Mouse (Mus musculus): Measurements from ENCODE around the gene Gfi1. TPM values are rescaled to one million over a fixed set of nuclear protein-coding genes. Genes with fewer than 3 reads are reported as not detected.

Gene Gfi1
- total and polyA plus RNA-seq, 3 experiments: 0.99 to 1.5 (median 1.4) TPM

DNA sequence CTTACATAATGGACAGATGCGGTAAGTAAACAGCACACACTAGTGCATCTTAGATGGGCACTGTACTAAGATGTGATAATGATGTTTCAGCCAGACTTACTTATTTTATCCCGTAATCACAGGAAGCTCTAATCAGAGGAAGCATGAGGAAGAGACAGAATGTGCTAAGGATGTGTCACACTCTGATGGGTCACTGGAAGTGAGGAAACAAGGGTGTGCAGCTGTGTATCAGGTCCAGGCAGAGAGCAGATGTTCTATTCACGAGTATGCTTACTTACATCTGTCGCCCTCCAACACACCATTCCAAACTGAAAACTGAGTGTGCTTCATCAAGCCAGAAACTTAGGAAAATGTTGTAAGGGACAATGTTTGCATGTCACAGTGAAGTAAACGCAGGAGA, 46.2 kb upstream of the Gfi1 start:
- in situ Hi-C loops (cut with MboI; ENCODE audit: low pct_ligation_motif_present, low pct_unique_long_range_greater_than_20kb, low sequenced_read_pairs): no loop called here
- DNase-seq (ENCODE audit: extremely low read depth): no peak
- Histone ChIP-seq H3K4me3 (replicated peaks in 1 of 3; ENCODE audit: low read depth in 2 of 3, low read length in 2 of 3, poor library complexity in 1 of 3) (no peak overlapping the region), H3K79me2 (replicated peaks; ENCODE audit: control insufficient read depth, extremely low read depth, insufficient read depth, poor library complexity, severe bottlenecking) (no peaks in the 10 kb centered on the region), H3K27ac (ENCODE audit: insufficient read depth, low read depth) (no peak overlapping the region), H3K4me1 (ENCODE audit: control insufficient read depth in 1 of 2, insufficient read depth in 2 of 2) (peaks cover 3 to 15% of the 10 kb centered on the region in 2 experiments), H3K9ac (ENCODE audit: insufficient read depth, low read depth) (no peak overlapping the region), H3K4me2 (ENCODE audit: insufficient read depth, low read depth, poor library complexity, severe bottlenecking) (no peak overlapping the region), H3K9me3 (replicated peaks; ENCODE audit: low read length) (peaks cover 3% of the 10 kb centered on the region), H3K27me3 (replicated peaks) (no peaks in the 10 kb centered on the region), H3K36me3 (replicated peaks in 1 of 2; ENCODE audit: control insufficient read depth in 1 of 2, insufficient read depth in 1 of 2, low read length in 1 of 2) (peaks cover 6 to 9% of the 10 kb centered on the region in 2 experiments)
- dilution Hi-C loops (cut with MboI; ENCODE audit: extremely low pct_ligation_motif_present, extremely low pct_unique_long_range_greater_than_20kb, low sequenced_read_pairs): no loop called here
- TF ChIP-seq JUND (conservative IDR thresholded peaks at IDR 0.05; ENCODE audit: low read depth, low read length): no peak
- no peak for TF ChIP-seq ETS1 (conservative IDR thresholded peaks at IDR 0.05; ENCODE audit: low read depth, low read length)
- TF ChIP-seq USF2 (conservative IDR thresholded peaks at IDR 0.05; ENCODE audit: low read depth, low read length): no peak
- TF ChIP-seq UBTF (IDR thresholded peaks at IDR 0.05; ENCODE audit: low read depth, low read length): no peak
- no peak for TF ChIP-seq HCFC1 (IDR thresholded peaks at IDR 0.05; ENCODE audit: low read depth, low read length)
- TF ChIP-seq IRF4 (IDR thresholded peaks at IDR 0.05; ENCODE audit: low read depth, low read length): no peak
- TF ChIP-seq KAT2A (IDR thresholded peaks at IDR 0.05; ENCODE audit: insufficient replicate concordance, low read length): no peak
- TF ChIP-seq MAX (IDR thresholded peaks at IDR 0.05; ENCODE audit: low read length): no peak
- no peak for TF ChIP-seq POLR2A (IDR thresholded peaks at IDR 0.05; ENCODE audit: low read depth, low read length)
- no peak for TF ChIP-seq ZKSCAN1 (IDR thresholded peaks at IDR 0.05; ENCODE audit: borderline replicate concordance, low read depth, low read length)
- TF ChIP-seq MYC (IDR thresholded peaks at IDR 0.05; ENCODE audit: low read depth, low read length): no peak

DNA sequence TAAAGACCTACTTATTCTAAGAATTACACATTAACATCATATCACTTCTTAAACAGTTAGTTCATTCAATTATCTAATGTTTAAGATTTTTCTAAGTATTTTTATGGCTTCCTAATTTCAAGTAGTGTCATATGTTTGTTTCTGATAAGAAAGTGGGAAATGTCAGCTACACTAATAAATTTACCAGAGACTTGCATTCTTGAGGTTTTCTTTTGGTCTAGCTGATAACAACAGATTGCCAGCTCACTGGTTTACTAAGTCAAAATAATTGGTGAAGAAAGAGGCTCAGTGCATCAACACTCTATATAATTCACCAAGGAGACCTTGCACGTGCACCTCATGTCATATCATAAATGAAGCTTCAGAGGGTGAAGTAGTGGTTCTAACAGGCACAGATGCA, 42.4 kb upstream of the Gfi1 start:
- in situ Hi-C loops (cut with MboI; ENCODE audit: low pct_ligation_motif_present, low pct_unique_long_range_greater_than_20kb, low sequenced_read_pairs) (no loop called here), dilution Hi-C loops (cut with MboI; ENCODE audit: extremely low pct_ligation_motif_present, extremely low pct_unique_long_range_greater_than_20kb, low sequenced_read_pairs) (no loop called here)
- Histone ChIP-seq H3K4me3 (replicated peaks in 1 of 3; ENCODE audit: low read depth in 2 of 3, low read length in 2 of 3, poor library complexity in 1 of 3) (no peak overlapping the region), H3K9me3 (replicated peaks; ENCODE audit: low read length) (peaks cover 3% of the 10 kb centered on the region), H3K27me3 (replicated peaks) (no peaks in the 10 kb centered on the region), H3K79me2 (replicated peaks; ENCODE audit: control insufficient read depth, extremely low read depth, insufficient read depth, poor library complexity, severe bottlenecking) (no peaks in the 10 kb centered on the region), H3K27ac (ENCODE audit: insufficient read depth, low read depth) (no peak overlapping the region), H3K4me2 (ENCODE audit: insufficient read depth, low read depth, poor library complexity, severe bottlenecking) (no peak overlapping the region), H3K9ac (ENCODE audit: insufficient read depth, low read depth) (no peak overlapping the region), H3K4me1 (ENCODE audit: control insufficient read depth in 1 of 2, insufficient read depth in 2 of 2) (peaks cover 3 to 7% of the 10 kb centered on the region in 2 experiments; a peak in 3 of 4 replicates), H3K36me3 (replicated peaks in 1 of 2; ENCODE audit: control insufficient read depth in 1 of 2, insufficient read depth in 1 of 2, low read length in 1 of 2) (peaks cover 7 to 9% of the 10 kb centered on the region in 2 experiments)
- no peak for DNase-seq (ENCODE audit: extremely low read depth)
- no peak for TF ChIP-seq SIN3A (IDR thresholded peaks at IDR 0.05; ENCODE audit: low read length)
- no peak for TF ChIP-seq IRF4 (IDR thresholded peaks at IDR 0.05; ENCODE audit: low read depth, low read length)
- TF ChIP-seq USF2 (conservative IDR thresholded peaks at IDR 0.05; ENCODE audit: low read depth, low read length): no peak
- TF ChIP-seq TCF12 (IDR thresholded peaks at IDR 0.05; ENCODE audit: low read depth, low read length): no peak

DNA sequence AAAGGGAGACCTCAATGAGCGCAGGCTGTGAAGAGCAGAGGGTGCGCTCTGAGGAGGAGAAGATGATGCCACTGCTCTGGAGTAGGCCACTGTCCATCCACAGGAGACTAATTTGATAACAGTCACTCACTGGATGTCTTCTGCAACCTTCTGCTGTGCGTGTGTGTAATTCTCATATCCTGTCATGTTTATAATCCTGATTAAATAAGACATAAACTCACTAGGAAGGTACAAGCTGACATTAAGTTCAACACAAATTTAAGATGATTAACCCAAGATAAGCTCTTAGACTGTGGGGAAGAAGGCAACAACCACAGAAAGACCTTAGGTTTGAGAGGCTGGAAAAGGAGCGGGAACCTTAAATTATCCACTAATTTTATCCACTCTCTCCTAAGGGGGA, 40.1 kb upstream of the Gfi1 start:
- Histone ChIP-seq H3K4me1 (ENCODE audit: control insufficient read depth in 1 of 2, insufficient read depth in 2 of 2) (no peaks in the 10 kb centered on the region), H3K9ac (ENCODE audit: insufficient read depth, low read depth) (no peak overlapping the region), H3K36me3 (replicated peaks in 1 of 2; ENCODE audit: control insufficient read depth in 1 of 2, insufficient read depth in 1 of 2, low read length in 1 of 2) (peaks cover 6 to 7% of the 10 kb centered on the region in 2 experiments), H3K79me2 (replicated peaks; ENCODE audit: control insufficient read depth, extremely low read depth, insufficient read depth, poor library complexity, severe bottlenecking) (no peaks in the 10 kb centered on the region), H3K4me2 (ENCODE audit: insufficient read depth, low read depth, poor library complexity, severe bottlenecking) (no peak overlapping the region), H3K9me3 (replicated peaks; ENCODE audit: low read length) (peaks cover 3% of the 10 kb centered on the region), H3K27me3 (replicated peaks) (no peaks in the 10 kb centered on the region), H3K4me3 (replicated peaks in 1 of 3; ENCODE audit: low read depth in 2 of 3, low read length in 2 of 3, poor library complexity in 1 of 3) (no peak overlapping the region), H3K27ac (ENCODE audit: insufficient read depth, low read depth) (no peak overlapping the region)
- no peak for DNase-seq (ENCODE audit: extremely low read depth)
- TF ChIP-seq RAD21 (IDR thresholded peaks at IDR 0.05; ENCODE audit: low read depth, low read length): no peak
- no peak for TF ChIP-seq NELFE (IDR thresholded peaks at IDR 0.05; ENCODE audit: low read depth, low read length)
- no peak for TF ChIP-seq POLR2A (IDR thresholded peaks at IDR 0.05; ENCODE audit: low read depth, low read length)
- TF ChIP-seq KAT2A (IDR thresholded peaks at IDR 0.05; ENCODE audit: insufficient replicate concordance, low read length): no peak
- no peak for TF ChIP-seq SIN3A (IDR thresholded peaks at IDR 0.05; ENCODE audit: low read length)
- no peak for TF ChIP-seq ELF1 (IDR thresholded peaks at IDR 0.05; ENCODE audit: low read depth, low read length)
- no peak for TF ChIP-seq MAZ (IDR thresholded peaks at IDR 0.05; ENCODE audit: low read depth, low read length)
- no peak for TF ChIP-seq TBP (conservative IDR thresholded peaks at IDR 0.05; ENCODE audit: low read depth, low read length)
- no peak for TF ChIP-seq RCOR1 (conservative IDR thresholded peaks at IDR 0.05; ENCODE audit: low read depth, low read length)
- dilution Hi-C loops (cut with MboI; ENCODE audit: extremely low pct_ligation_motif_present, extremely low pct_unique_long_range_greater_than_20kb, low sequenced_read_pairs): no loop called here
- in situ Hi-C loops (cut with MboI; ENCODE audit: low pct_ligation_motif_present, low pct_unique_long_range_greater_than_20kb, low sequenced_read_pairs): no loop called here

Data from CH12.LX (cell line).